Mouse (Mus musculus): Measurements from ENCODE around the gene Fbf1.

GRCm38 (mm10) chr11:116198132-116198531 lies 30.2 kb upstream of the Fbf1 start:
- TF ChIP-seq POLR2A (IDR thresholded peaks at IDR 0.05; ENCODE audit: borderline replicate concordance, low read depth, low read length): no peak
- TF ChIP-seq CTCF (IDR thresholded peaks at IDR 0.05; ENCODE audit: low read depth, low read length): no peak

Data from bone marrow macrophage, adult 2 months (primary cell).